Mouse (Mus musculus): ENCODE measurements at regions not wholly inside any gene's neighbourhood (a gene's known extent, or its start where the extent isn't known, plus 50 kb on each side); places are given as distances from the start of the nearest gene placed in this dataset.
"Not testable (repeated sequence)": the region's sequence is repeated elsewhere in the genome, so short reads cannot be mapped to it uniquely, and the experiment has no call there.

DNA sequence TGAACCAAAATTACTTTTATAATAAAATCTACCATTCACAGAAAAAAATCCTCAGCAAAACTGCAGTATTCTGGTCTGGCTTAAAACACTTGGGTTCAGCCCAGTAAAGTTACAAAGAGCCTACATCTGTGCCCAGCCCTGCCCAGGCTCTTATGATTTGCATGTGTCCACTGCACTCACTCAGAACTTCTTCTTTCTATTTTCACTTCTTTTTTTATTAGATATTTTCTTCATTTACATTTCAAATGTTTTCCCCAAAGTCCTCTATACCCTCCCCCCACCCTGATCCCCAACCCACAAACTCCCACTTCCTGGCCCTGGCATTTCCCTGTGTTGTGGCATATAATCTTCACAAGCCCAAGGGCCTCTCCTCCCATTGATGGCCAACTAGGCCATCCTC is 1442.4 kb upstream of the Tacstd2 start:
- Histone ChIP-seq H3K36me3 (no peaks in the 10 kb centered on the region), H3K9me3 (replicated peaks) (no peaks in the 10 kb centered on the region), H3K4me1 (replicated peaks) (no peaks in the 10 kb centered on the region), H3K27me3 (no peaks in the 10 kb centered on the region), H3K4me2 (no peak overlapping the region), H3K9ac (no peak overlapping the region), H3K4me3 (replicated peaks) (no peak overlapping the region), H3K27ac (no peak overlapping the region)
- DNase-seq: no peak
- ATAC-seq (ENCODE audit: low read depth): no peak

GRCm38 (mm10) chr6:68964012-68964411 is 1428.4 kb upstream of the Tacstd2 start:
- DNase-seq: no peak
- ATAC-seq (ENCODE audit: low read depth): no peak

DNA sequence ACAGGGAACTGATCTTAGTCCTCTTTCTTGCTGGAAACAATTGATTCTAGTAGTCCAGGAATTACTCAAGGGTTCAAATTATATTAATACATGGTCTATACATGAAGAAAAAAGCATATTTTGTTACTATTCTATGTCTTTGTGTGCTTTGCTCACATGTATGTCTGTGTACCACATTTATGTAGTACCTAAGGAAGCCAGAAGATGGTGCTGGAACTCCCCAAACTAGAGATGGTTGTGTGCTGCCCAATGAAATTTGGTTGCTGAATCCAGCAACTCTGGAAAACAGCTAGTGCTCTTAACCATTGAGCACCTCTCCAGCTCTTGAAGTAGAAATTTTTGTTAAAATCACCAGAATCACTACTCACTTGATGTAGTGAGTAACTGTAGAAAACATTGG is 1402.5 kb upstream of the Tacstd2 start:
- H3K4me3 ChIP-seq (replicated peaks); DNase-seq; H3K36me3 ChIP-seq; H3K4me1 ChIP-seq (replicated peaks); H3K9ac ChIP-seq; ATAC-seq (ENCODE audit: low read depth); H3K27me3 ChIP-seq; H3K4me2 ChIP-seq; H3K9me3 ChIP-seq (replicated peaks); H3K27ac ChIP-seq: not testable (repeated sequence)

More at GRCm38 (mm10) chr6:68964012-68964411, 1428.4 kb upstream of the Tacstd2 start:
- H3K4me3 ChIP-seq (replicated peaks): no peak overlapping the region
- no peaks in the 10 kb centered on the region for H3K4me1 ChIP-seq (replicated peaks)
- H3K27ac ChIP-seq: no peak overlapping the region
- H3K4me2 ChIP-seq: no peak overlapping the region
- no peak overlapping the region for H3K9ac ChIP-seq
- H3K9me3 ChIP-seq (replicated peaks): no peaks in the 10 kb centered on the region
- no peaks in the 10 kb centered on the region for H3K27me3 ChIP-seq
- H3K36me3 ChIP-seq: no peaks in the 10 kb centered on the region

- H3K4me1 ChIP-seq (replicated peaks); H3K4me3 ChIP-seq (replicated peaks); H3K4me2 ChIP-seq; H3K36me3 ChIP-seq; H3K9ac ChIP-seq; ATAC-seq (ENCODE audit: low read depth); H3K9me3 ChIP-seq (replicated peaks); H3K27me3 ChIP-seq; DNase-seq; H3K27ac ChIP-seq: not testable (repeated sequence)
Observed at GRCm38 (mm10) chr6:68931860-68932259, 1396.3 kb upstream of the Tacstd2 start.

GRCm38 (mm10) chr6:68915536-68915935 is 1379.9 kb upstream of the Tacstd2 start:
- H3K4me1 ChIP-seq (replicated peaks): no peaks in the 10 kb centered on the region
- no peak for DNase-seq
- H3K36me3 ChIP-seq: no peaks in the 10 kb centered on the region
- H3K9me3 ChIP-seq (replicated peaks): no peaks in the 10 kb centered on the region
- no peak overlapping the region for H3K9ac ChIP-seq
- no peak for ATAC-seq (ENCODE audit: low read depth)
- H3K4me2 ChIP-seq: no peak overlapping the region
- H3K4me3 ChIP-seq (replicated peaks): no peak overlapping the region
- H3K27me3 ChIP-seq: no peaks in the 10 kb centered on the region
- no peak overlapping the region for H3K27ac ChIP-seq

DNA sequence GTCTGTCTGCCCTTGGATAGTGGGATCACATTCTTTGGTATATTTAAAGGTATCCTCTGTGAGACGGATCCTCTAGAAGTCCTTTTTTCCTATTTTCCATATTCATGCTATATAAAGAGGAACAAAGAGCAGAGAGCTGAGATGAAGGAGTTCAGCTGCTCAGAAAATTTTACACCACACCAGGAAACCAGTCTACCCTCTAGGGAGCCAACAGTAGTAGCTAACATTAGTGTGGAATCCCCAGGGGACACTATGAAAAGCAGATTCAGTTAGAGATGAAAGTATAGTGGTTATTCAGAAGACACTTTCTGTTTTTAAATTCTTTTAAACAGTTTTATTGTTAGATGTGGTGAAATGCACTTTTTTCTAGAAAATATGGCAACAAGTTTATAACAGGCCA is 1348.5 kb upstream of the Tacstd2 start:
- 69% methylated on average over 1 of the region's 1 CpGs for WGBS (ENCODE audit: insufficient replicate concordance)
- DNase-seq: no peak

DNA sequence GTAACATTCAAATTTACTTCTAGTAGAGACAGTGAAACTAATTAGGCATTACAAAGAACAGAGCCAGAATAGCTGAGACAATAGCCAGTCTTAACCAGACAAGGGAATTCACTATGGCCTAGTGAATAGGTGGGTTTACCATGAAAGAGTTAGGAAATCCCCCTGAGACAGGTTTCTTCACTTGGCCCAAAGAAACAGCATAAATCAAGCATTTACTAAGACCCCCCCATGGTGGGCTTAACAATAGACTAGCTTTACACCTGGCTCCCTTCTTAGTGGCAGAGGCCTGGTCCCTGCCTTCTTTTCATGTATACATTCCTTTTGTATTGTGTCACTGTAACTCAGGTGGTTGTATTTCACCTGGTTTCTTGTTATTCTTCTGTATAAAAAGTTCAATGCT is 1317.2 kb upstream of the Tacstd2 start:
- not testable (repeated sequence) for DNase-seq; H3K27ac ChIP-seq; H3K4me1 ChIP-seq (replicated peaks); H3K4me3 ChIP-seq (replicated peaks); ATAC-seq (ENCODE audit: low read depth); H3K9ac ChIP-seq; H3K36me3 ChIP-seq; H3K9me3 ChIP-seq (replicated peaks); H3K4me2 ChIP-seq; H3K27me3 ChIP-seq

More for the DNA sequence above, 1348.5 kb upstream of the Tacstd2 start:
- no peak overlapping the region for H3K4me2 ChIP-seq
- H3K27me3 ChIP-seq: no peaks in the 10 kb centered on the region
- ATAC-seq (ENCODE audit: low read depth): no peak
- H3K9ac ChIP-seq: no peak overlapping the region
- no peak overlapping the region for H3K27ac ChIP-seq
- H3K9me3 ChIP-seq (replicated peaks): no peaks in the 10 kb centered on the region; the same call in 1 of the 2 replicates
- no peaks in the 10 kb centered on the region for H3K36me3 ChIP-seq
- H3K4me3 ChIP-seq (replicated peaks): no peak overlapping the region
- H3K4me1 ChIP-seq (replicated peaks): no peaks in the 10 kb centered on the region

GRCm38 (mm10) chr6:68852286-68852685 is 1316.7 kb upstream of the Tacstd2 start:
- no peak overlapping the region for H3K4me2 ChIP-seq
- H3K9me3 ChIP-seq (replicated peaks): no peaks in the 10 kb centered on the region
- H3K4me1 ChIP-seq (replicated peaks): no peaks in the 10 kb centered on the region
- no peak overlapping the region for H3K4me3 ChIP-seq (replicated peaks)
- H3K27ac ChIP-seq: no peak overlapping the region
- ATAC-seq (ENCODE audit: low read depth) (no peak), DNase-seq (no peak)
- H3K36me3 ChIP-seq: no peaks in the 10 kb centered on the region
- no peak overlapping the region for H3K9ac ChIP-seq
- H3K27me3 ChIP-seq: no peaks in the 10 kb centered on the region
- 75% methylated on average over 2 of the region's 2 CpGs for WGBS (ENCODE audit: insufficient replicate concordance)

DNA sequence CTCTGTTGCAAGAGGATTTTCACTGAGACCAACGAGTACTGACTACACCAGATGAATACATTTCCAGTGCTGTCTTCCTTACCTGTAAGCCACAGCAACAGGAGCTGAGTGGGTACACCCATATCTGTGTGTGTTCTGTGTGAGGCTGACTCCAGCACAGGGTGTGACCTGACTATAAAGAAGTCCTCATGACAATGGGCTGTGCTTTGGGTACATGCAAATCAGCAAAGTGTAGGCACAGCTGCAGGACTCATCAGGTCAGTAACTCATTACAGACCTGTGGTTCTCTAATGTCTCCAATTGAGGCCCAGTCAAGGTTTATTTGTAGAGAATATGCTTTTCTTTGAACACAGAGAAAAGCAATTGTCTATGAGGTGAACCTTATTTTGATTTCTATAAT is 1299.6 kb upstream of the Tacstd2 start:
- Histone ChIP-seq H3K27me3 (no peaks in the 10 kb centered on the region), H3K4me3 (replicated peaks) (no peak overlapping the region), H3K36me3 (no peaks in the 10 kb centered on the region), H3K27ac (no peak overlapping the region), H3K9ac (no peak overlapping the region), H3K4me2 (no peak overlapping the region), H3K9me3 (replicated peaks) (no peaks in the 10 kb centered on the region), H3K4me1 (replicated peaks) (no peaks in the 10 kb centered on the region)
- no peak for DNase-seq
- 43% methylated on average over 1 of the region's 1 CpGs for WGBS (ENCODE audit: insufficient replicate concordance)
- ATAC-seq (ENCODE audit: low read depth): no peak

- Histone ChIP-seq H3K27ac (no peak overlapping the region), H3K4me3 (replicated peaks) (no peak overlapping the region), H3K9me3 (replicated peaks) (no peaks in the 10 kb centered on the region), H3K4me1 (replicated peaks) (no peaks in the 10 kb centered on the region), H3K27me3 (no peaks in the 10 kb centered on the region), H3K4me2 (no peak overlapping the region), H3K9ac (no peak overlapping the region), H3K36me3 (no peaks in the 10 kb centered on the region)
- ATAC-seq (ENCODE audit: low read depth) (no peak), DNase-seq (no peak)
- 67% methylated on average over 4 of the region's 4 CpGs for WGBS (ENCODE audit: insufficient replicate concordance)
Observed at GRCm38 (mm10) chr6:68834633-68835032, 1299.0 kb upstream of the Tacstd2 start.

DNA sequence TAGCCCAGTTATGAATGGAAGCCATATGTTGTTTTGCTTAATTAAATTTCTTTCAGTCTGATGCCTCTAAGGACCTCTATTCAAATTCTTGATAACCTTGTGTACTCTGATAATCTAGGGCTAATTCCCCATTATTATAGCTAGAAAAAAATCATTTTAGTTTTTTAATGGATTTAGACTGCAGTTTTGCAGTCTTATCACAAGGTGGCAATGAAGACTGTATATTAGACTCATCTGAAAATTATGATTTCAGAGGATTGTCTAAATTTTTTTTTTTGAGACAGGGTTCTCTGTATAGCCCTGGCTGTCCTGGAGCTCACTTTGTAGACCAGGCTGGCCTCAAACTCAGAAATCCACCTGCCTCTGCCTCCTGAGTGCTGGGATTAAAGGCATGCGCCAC is 1292.9 kb upstream of the Tacstd2 start:
- 81% methylated on average over 1 of the region's 1 CpGs for WGBS (ENCODE audit: insufficient replicate concordance)
- not testable (repeated sequence) for H3K27ac ChIP-seq; H3K4me2 ChIP-seq; DNase-seq; ATAC-seq (ENCODE audit: low read depth); H3K27me3 ChIP-seq; H3K36me3 ChIP-seq; H3K9me3 ChIP-seq (replicated peaks); H3K4me1 ChIP-seq (replicated peaks); H3K9ac ChIP-seq; H3K4me3 ChIP-seq (replicated peaks)

DNA sequence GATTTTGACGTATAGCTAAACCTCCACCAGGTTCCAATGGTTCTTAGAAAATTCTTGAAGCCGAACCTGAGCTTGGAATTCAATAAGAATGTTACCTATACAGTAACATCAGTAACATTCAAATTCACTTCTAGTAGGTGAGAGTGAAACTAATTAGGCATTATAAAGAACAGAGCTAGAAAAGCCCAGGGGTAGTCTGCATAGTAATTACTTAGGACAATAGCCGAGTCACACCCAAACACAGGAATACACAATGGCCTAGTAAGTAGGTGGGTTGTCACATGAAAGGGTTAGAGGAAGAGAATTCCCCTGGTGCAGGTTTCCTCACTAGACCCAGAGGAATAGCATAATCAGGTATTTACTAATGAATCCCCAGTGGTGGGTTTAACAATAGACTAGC is 1277.8 kb upstream of the Tacstd2 start:
- 58% methylated on average over 3 of the region's 3 CpGs for WGBS (ENCODE audit: insufficient replicate concordance)
- H3K9ac ChIP-seq: no peak overlapping the region
- ATAC-seq (ENCODE audit: low read depth): no peak
- no peak for DNase-seq
- no peaks in the 10 kb centered on the region for H3K36me3 ChIP-seq
- no peak overlapping the region for H3K27ac ChIP-seq
- H3K9me3 ChIP-seq (replicated peaks): peaks cover 5% of the 10 kb centered on the region; the same call in 1 of the 2 replicates
- H3K4me3 ChIP-seq (replicated peaks): no peak overlapping the region
- H3K4me2 ChIP-seq: no peak overlapping the region
- H3K27me3 ChIP-seq: no peaks in the 10 kb centered on the region
- H3K4me1 ChIP-seq (replicated peaks): no peaks in the 10 kb centered on the region

GRCm38 (mm10) chr6:68799205-68799604 is 1263.6 kb upstream of the Tacstd2 start:
- WGBS (ENCODE audit: insufficient replicate concordance): 82% methylated on average over 19 of the region's 19 CpGs
- not testable (repeated sequence) for H3K4me3 ChIP-seq (replicated peaks); H3K36me3 ChIP-seq; H3K9ac ChIP-seq; H3K9me3 ChIP-seq (replicated peaks); DNase-seq; H3K27ac ChIP-seq; H3K4me2 ChIP-seq; H3K27me3 ChIP-seq; H3K4me1 ChIP-seq (replicated peaks); ATAC-seq (ENCODE audit: low read depth)
